Mouse (Mus musculus) midbrain, embryonic 10.5 days (tissue): ENCODE results near the gene Rnf144a. TPM values are rescaled to one million over a fixed set of nuclear protein-coding genes. Genes with fewer than 3 reads are reported as not detected.

ENCODE experiments used
- DNase-seq: peaks from one replicate; pipeline ENCODE4 v3.0.0-alpha.2; 2017; ENCODE audit warnings: low spot score
- H3K27ac ChIP-seq: fragments of 300-500 bp; sonication (generic); replicated peaks from 2 replicates; pipeline ENCODE4 v1.5.1; 2016; ENCODE audit warnings: mild to moderate bottlenecking
- H3K27me3 ChIP-seq: fragments of 300-500 bp; sonication (generic); 2 replicates; pipeline ENCODE4 v1.6.1; 2016; ENCODE audit warnings: low read depth, mild to moderate bottlenecking; ENCODE audit not compliant: poor library complexity, severe bottlenecking
- H3K36me3 ChIP-seq: fragments of 300-500 bp; sonication (generic); 2 replicates; pipeline ENCODE4 v1.6.1; 2016; ENCODE audit warnings: mild to moderate bottlenecking, moderate library complexity
- H3K4me1 ChIP-seq: fragments of 300-500 bp; sonication (generic); 2 replicates; pipeline ENCODE4 v1.6.1; 2016
- H3K4me3 ChIP-seq: fragments of 300-500 bp; sonication (generic); 2 replicates; pipeline ENCODE4 v1.5.1; 2016; ENCODE audit warnings: mild to moderate bottlenecking, moderate library complexity
- H3K9me3 ChIP-seq: fragments of 300-500 bp; sonication (generic); replicated peaks from 2 replicates; pipeline ENCODE4 v1.6.1; 2016; ENCODE audit warnings: mild to moderate bottlenecking
- WGBS: fragments of 180-500 bp; shearing (Covaris S2); methylation state at CpG from one replicate; pipeline ENCODE4 v1.1.7; 2016; 5-methylcytosine and 5-hydroxymethylcytosine counted together
- polyA plus RNA-seq: library from polyadenylated mRNA; unstranded; fragments of >200 nt; fragmentation: Nextera tagmentation; extraction: Ambion mirVana; gene quantifications from 2 replicates; pipeline ENCODE4 v1.2.1, GENCODE M21; 2016

The Rnf144a gene
- polyA plus RNA-seq, 1 experiment from 2014 or later = 35.5 TPM

DNA sequence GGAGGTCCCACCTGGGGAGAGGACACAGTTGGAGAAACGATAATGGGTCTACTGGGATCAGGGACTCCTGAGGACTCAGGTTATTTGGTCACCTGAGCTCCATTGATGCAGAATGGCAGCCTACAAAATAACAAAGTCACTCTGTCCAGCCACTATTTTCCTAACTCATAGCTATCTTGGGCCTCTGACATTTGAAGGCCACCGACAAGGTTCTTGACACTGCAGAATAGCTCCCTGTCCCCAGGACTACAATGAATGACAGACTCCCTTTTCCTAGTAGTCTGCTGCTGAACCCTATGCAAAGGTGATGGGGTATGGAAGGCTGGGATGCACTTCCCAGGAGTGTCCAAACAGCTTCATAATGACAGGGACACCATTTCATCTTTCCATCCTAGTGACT is 55.8 kb downstream of the Rnf144a start:
- WGBS = 93% methylated on average over 2 of the region's 2 CpGs
- Histone ChIP-seq H3K4me1 (peaks cover 16% of the 10 kb centered on the region), H3K27ac (no peak overlapping the region), H3K4me3 (no peak overlapping the region), H3K36me3 (peaks cover 22% of the 10 kb centered on the region), H3K27me3 (no peaks in the 10 kb centered on the region), H3K9me3 (no peaks in the 10 kb centered on the region)
- no peak for DNase-seq

DNA sequence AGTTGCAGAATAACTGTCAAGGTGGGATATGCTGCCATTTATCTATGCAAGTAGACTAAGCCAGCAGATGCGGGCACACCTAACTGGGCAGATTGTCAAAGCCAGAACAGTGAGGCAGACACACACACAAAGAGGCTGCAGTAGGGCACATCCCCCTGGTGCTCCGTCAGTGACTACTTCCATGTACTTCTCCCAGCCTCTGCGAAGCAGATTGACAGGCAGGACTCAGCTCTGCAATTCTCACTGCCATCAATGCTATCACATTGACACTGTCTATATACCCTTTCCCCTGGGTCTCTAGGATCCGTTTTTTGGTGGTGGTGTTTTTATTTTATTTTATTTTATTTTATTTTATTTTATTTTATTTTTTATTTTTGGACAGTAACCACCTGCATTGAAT is 57.8 kb downstream of the Rnf144a start:
- Histone ChIP-seq H3K4me1 (peaks cover 16% of the 10 kb centered on the region), H3K27me3 (no peaks in the 10 kb centered on the region), H3K27ac (no peak overlapping the region), H3K9me3 (no peaks in the 10 kb centered on the region), H3K36me3 (peaks cover 26% of the 10 kb centered on the region), H3K4me3 (no peak overlapping the region)
- WGBS = 90% methylated on average over 4 of the region's 4 CpGs
- DNase-seq = no peak

DNA sequence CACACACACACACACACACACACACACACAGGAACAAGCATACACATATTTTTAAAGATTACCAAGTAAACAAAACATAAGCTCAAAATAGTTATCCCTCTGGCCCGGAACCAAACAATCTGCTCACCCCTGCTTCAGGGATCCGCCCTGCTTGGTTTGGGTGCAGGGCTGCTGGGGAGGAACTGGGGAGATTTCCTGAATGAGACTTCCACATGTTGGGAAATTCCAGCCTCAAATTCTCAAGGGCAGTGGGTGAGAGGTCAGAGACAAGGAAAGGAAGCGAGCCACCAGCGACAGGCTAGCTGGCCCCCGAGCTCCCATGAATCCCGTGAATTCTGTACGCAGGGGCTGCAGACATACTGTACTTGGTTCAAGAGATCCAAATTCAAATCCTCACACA is 58.9 kb downstream of the Rnf144a start:
- no peak for DNase-seq
- H3K27ac ChIP-seq = no peak overlapping the region
- no peaks in the 10 kb centered on the region for H3K27me3 ChIP-seq
- H3K36me3 ChIP-seq = peaks cover 30% of the 10 kb centered on the region
- H3K4me3 ChIP-seq = no peak overlapping the region
- H3K9me3 ChIP-seq = no peaks in the 10 kb centered on the region
- WGBS = 89% methylated on average over 7 of the region's 7 CpGs
- peaks cover 16% of the 10 kb centered on the region for H3K4me1 ChIP-seq

DNA sequence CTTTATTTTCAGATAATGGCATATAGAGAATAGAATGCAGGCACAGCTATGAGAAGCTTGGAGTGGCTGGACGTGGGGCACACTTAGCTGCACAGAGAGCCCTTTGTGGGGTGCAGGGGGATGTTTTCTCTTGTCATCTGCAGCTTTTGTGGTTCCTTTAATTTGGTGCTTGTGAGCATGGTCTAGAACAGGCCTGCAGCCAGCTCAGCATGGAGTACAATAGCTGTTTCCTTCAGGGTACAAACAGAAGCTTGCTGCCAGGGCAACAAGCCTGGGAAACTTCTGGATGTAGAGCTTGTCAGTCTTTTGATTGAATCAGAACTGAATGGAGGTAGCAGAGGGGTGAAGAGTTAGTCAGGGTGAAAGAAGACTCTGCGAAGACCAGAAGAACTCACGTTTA is 63.7 kb downstream of the Rnf144a start:
- Histone ChIP-seq H3K9me3 (no peaks in the 10 kb centered on the region), H3K27me3 (no peaks in the 10 kb centered on the region), H3K27ac (0 out of 2 replicates have a peak overlapping the region, but pooled peaks have one; percentile 9), H3K4me1 (peaks cover 10% of the 10 kb centered on the region), H3K36me3 (peaks cover 17% of the 10 kb centered on the region), H3K4me3 (no peak overlapping the region)
- WGBS = 72% methylated on average over 3 of the region's 3 CpGs
- no peak for DNase-seq

- peaks cover 12% of the 10 kb centered on the region for H3K4me1 ChIP-seq
- WGBS = 91% methylated on average over 5 of the region's 5 CpGs
- H3K27me3 ChIP-seq = no peaks in the 10 kb centered on the region
- no peak for DNase-seq
- peaks cover 12% of the 10 kb centered on the region for H3K36me3 ChIP-seq
- no peaks in the 10 kb centered on the region for H3K9me3 ChIP-seq
- H3K27ac ChIP-seq = no peak overlapping the region
- H3K4me3 ChIP-seq = no peak overlapping the region
Observed at GRCm38 (mm10) chr12:26344408-26344807, 70.6 kb downstream of the Rnf144a start.

GRCm38 (mm10) chr12:26343131-26343530 is 71.9 kb downstream of the Rnf144a start:
- Histone ChIP-seq H3K36me3 (peaks cover 25% of the 10 kb centered on the region), H3K4me1 (peaks cover 12% of the 10 kb centered on the region), H3K4me3 (no peak overlapping the region), H3K27ac (no peak overlapping the region), H3K27me3 (no peaks in the 10 kb centered on the region), H3K9me3 (no peaks in the 10 kb centered on the region)
- no peak for DNase-seq
- WGBS = 76% methylated on average over 2 of the region's 2 CpGs

GRCm38 (mm10) chr12:26342663-26343062 is 72.4 kb downstream of the Rnf144a start:
- no peak for DNase-seq
- H3K27me3 ChIP-seq = no peaks in the 10 kb centered on the region
- H3K9me3 ChIP-seq = no peaks in the 10 kb centered on the region
- peaks cover 12% of the 10 kb centered on the region for H3K4me1 ChIP-seq
- no peak overlapping the region for H3K4me3 ChIP-seq
- peaks cover 30% of the 10 kb centered on the region for H3K36me3 ChIP-seq
- 91% methylated on average over 3 of the region's 3 CpGs for WGBS
- H3K27ac ChIP-seq = no peak overlapping the region

DNA sequence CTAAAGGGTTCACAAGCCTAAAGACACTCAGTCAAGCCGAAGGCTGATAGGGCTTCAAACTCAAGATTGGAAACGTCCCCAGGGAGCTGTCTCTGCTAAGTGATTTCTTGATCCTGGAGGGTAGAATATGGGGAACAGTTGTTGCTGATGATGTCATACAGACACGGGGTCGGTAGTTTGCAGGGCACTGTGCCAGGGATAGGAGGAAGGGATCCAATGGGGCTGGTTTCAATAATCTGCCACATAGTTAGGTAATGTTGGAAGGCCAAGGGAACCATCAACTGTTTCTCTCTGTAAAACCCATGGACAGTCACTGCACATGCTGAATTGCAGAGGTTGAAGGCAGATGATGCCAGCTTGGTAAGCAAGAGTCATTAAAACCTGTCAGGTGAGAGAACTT is 73.0 kb downstream of the Rnf144a start:
- no peaks in the 10 kb centered on the region for H3K9me3 ChIP-seq
- WGBS = 93% methylated on average over 4 of the region's 4 CpGs
- no peak overlapping the region for H3K4me3 ChIP-seq
- H3K36me3 ChIP-seq = peaks cover 36% of the 10 kb centered on the region
- H3K4me1 ChIP-seq = peaks cover 12% of the 10 kb centered on the region
- H3K27me3 ChIP-seq = no peaks in the 10 kb centered on the region
- no peak for DNase-seq
- H3K27ac ChIP-seq = no peak overlapping the region

DNA sequence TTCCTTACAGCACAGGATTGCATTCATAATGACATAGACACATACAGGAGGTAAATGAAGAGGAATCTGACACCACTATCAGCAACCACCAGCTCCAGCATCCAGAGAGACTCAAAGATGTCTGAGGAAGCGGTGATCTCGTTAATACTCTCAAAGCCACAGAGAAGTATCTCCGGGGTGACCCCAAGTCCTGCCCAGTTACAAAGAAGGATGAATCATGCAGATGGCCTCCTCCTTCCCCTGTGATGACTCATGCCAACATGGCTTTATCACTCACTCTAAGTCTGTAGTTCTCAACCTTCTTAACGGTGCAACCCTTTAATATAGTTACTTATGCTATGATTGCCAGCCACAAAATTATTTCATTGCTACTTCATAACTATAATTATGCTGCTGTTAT is 74.4 kb downstream of the Rnf144a start:
- H3K36me3 ChIP-seq = peaks cover 50% of the 10 kb centered on the region
- H3K4me3 ChIP-seq = no peak overlapping the region
- no peaks in the 10 kb centered on the region for H3K9me3 ChIP-seq
- no peak overlapping the region for H3K27ac ChIP-seq
- H3K27me3 ChIP-seq = no peaks in the 10 kb centered on the region
- 90% methylated on average over 4 of the region's 4 CpGs for WGBS
- peaks cover 2% of the 10 kb centered on the region; the same call in 1 of the 2 replicates for H3K4me1 ChIP-seq
- no peak for DNase-seq

GRCm38 (mm10) chr12:26339886-26340285 is 75.2 kb downstream of the Rnf144a start:
- no peak for DNase-seq
- H3K27ac ChIP-seq = no peak overlapping the region
- no peaks in the 10 kb centered on the region for H3K9me3 ChIP-seq
- no peaks in the 10 kb centered on the region for H3K4me1 ChIP-seq
- peaks cover 57% of the 10 kb centered on the region for H3K36me3 ChIP-seq
- no peak overlapping the region for H3K4me3 ChIP-seq
- no peaks in the 10 kb centered on the region for H3K27me3 ChIP-seq

DNA sequence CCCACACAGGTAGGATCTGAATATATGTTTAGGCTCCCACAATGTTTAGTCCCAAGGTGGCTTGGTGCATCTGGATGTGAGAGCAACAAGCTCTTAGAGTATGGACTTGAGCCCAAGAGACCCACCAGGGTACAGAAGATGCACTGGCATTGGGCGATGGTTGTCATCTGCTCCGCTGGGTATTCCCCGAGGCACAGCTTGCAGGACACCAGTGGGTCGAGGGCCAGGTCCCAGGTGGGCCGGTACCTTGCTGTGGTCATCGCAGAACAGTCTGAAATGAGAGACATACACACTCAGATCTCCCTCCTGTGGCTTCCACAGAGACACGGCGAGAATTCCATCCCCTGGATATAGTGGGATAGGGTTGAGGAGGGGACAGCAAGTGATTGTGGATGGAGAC is 75.9 kb downstream of the Rnf144a start:
- no peak for DNase-seq
- Histone ChIP-seq H3K4me1 (no peaks in the 10 kb centered on the region), H3K27me3 (no peaks in the 10 kb centered on the region), H3K36me3 (peaks cover 53% of the 10 kb centered on the region), H3K4me3 (no peak overlapping the region), H3K9me3 (no peaks in the 10 kb centered on the region), H3K27ac (no peak overlapping the region)
- WGBS = 93% methylated on average over 8 of the region's 8 CpGs

DNA sequence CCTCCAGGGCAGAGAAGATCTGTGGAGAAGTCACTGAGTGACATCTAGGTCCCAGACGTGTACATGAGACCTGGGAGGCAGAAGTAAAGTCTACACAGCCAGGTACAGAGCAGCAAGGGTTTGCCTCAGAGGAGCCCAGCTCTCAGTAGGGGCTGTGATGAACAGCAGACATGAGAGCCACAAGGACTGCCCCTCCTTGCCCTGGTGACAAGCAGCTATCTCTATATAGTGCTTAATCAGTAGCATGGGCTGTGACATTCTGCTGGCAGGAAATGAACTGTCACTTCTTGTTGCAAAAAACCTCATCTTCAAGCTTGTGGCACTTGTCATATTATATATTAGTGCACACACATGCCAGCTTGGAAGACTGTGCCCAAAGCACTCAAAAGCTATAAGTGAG is 81.4 kb downstream of the Rnf144a start:
- Histone ChIP-seq H3K9me3 (no peaks in the 10 kb centered on the region), H3K4me3 (no peak overlapping the region), H3K4me1 (no peaks in the 10 kb centered on the region), H3K27me3 (no peaks in the 10 kb centered on the region), H3K36me3 (peaks cover 92% of the 10 kb centered on the region), H3K27ac (no peak overlapping the region)
- no peak for DNase-seq
- 78% methylated on average over 1 of the region's 1 CpGs for WGBS

GRCm38 (mm10) chr12:26331048-26331447 is 84.0 kb downstream of the Rnf144a start:
- WGBS = 90% methylated on average over 3 of the region's 3 CpGs

DNA sequence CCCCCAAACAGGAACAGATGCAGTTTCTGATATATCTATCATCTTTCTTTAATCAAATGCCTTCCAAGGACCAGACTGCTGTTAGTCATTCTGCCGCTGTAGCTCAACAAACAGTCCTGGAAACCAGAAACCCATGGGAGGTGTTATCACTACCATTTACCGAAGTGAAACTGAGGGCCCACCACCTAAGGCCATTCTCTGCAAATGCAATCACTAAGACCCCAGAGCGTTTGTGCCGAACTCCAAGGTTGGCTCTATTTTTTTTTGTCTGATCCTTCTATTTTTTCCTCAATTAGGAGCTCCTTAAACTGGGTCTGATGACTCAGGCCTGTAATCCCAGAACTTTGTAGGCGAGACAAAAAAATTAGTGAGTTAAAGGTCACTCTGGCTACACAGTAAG is 85.3 kb downstream of the Rnf144a start:
- DNase-seq = no peak
- 87% methylated on average over 5 of the region's 5 CpGs for WGBS
- H3K4me1 ChIP-seq = no peaks in the 10 kb centered on the region
- no peak overlapping the region for H3K27ac ChIP-seq
- no peaks in the 10 kb centered on the region for H3K27me3 ChIP-seq
- H3K9me3 ChIP-seq = no peaks in the 10 kb centered on the region
- no peak overlapping the region for H3K4me3 ChIP-seq
- H3K36me3 ChIP-seq = peaks cover 88% of the 10 kb centered on the region

More at GRCm38 (mm10) chr12:26331048-26331447, 84.0 kb downstream of the Rnf144a start:
- Histone ChIP-seq H3K4me1 (no peaks in the 10 kb centered on the region), H3K9me3 (no peaks in the 10 kb centered on the region), H3K36me3 (peaks cover 86% of the 10 kb centered on the region), H3K27me3 (no peaks in the 10 kb centered on the region), H3K4me3 (no peak overlapping the region), H3K27ac (no peak overlapping the region)
- DNase-seq = no peak
